Mouse (Mus musculus) kidney, embryonic 15.5 days (tissue): Measurements from ENCODE around the gene Stpg3. TPM values are rescaled to one million over a fixed set of nuclear protein-coding genes. Genes with fewer than 3 reads are reported as not detected.
A peak's percentile ranks its signal among the peaks of the same experiment; 100 is the strongest.

Experiments
- ATAC-seq: fragments of 200-750 bp; cut with Nextera tagmentation; replicated peaks from 2 replicates; pipeline ENCODE4 v1.8.0; 2017; ENCODE audit warnings: moderate TSS enrichment; ENCODE audit not compliant: low FRiP score
- H3K27ac ChIP-seq: fragments of 300-500 bp; sonication (generic); 2 replicates; pipeline ENCODE4 v1.5.1; 2015; ENCODE audit warnings: mild to moderate bottlenecking, inconsistent platforms
- H3K27me3 ChIP-seq: fragments of 300-500 bp; sonication (generic); 2 replicates; pipeline ENCODE4 v1.6.1; 2015; ENCODE audit warnings: inconsistent platforms
- H3K36me3 ChIP-seq: fragments of 300-500 bp; sonication (generic); 2 replicates; pipeline ENCODE4 v1.6.1; 2015; ENCODE audit warnings: inconsistent platforms
- H3K4me1 ChIP-seq: fragments of 300-500 bp; sonication (generic); 2 replicates; pipeline ENCODE4 v1.6.1; 2015; ENCODE audit warnings: inconsistent platforms
- H3K4me2 ChIP-seq: fragments of 300-500 bp; sonication (generic); 2 replicates; pipeline ENCODE4 v1.6.1; 2015; ENCODE audit warnings: moderate library complexity, mild to moderate bottlenecking, inconsistent platforms
- H3K4me3 ChIP-seq: fragments of 300-500 bp; sonication (generic); replicated peaks from 2 replicates; pipeline ENCODE4 v1.5.1; 2015; ENCODE audit warnings: mild to moderate bottlenecking, inconsistent platforms
- H3K9ac ChIP-seq: fragments of 300-500 bp; sonication (generic); 2 replicates; pipeline ENCODE4 v1.6.1; 2015; ENCODE audit warnings: mild to moderate bottlenecking, inconsistent platforms
- H3K9me3 ChIP-seq: fragments of 300-500 bp; sonication (generic); replicated peaks from 2 replicates; pipeline ENCODE4 v1.6.1; 2016; ENCODE audit warnings: inconsistent platforms
- WGBS: fragments of 180-500 bp; shearing (Covaris S2); methylation state at CpG from one replicate; pipeline ENCODE4 v1.1.7; 2015; ENCODE audit warnings: mixed read lengths; 5-methylcytosine and 5-hydroxymethylcytosine counted together
- polyA plus RNA-seq: library from polyadenylated mRNA; unstranded; fragments of >200 nt; fragmentation: Nextera tagmentation; extraction: Ambion mirVana; gene quantifications from 2 replicates; pipeline ENCODE4 v1.2.1, GENCODE M21; 2015

The Stpg3 gene
- polyA plus RNA-seq, 1 experiment from 2014 or later: 0.55 TPM

GRCm38 (mm10) chr2:25246183-25247072 lies 32.0 kb upstream of the Stpg3 start, which contains the start of gene AL732309.1:
AL732309.1 (minus strand) TSS chr2:25246863.
- ATAC-seq: no peak
- peaks cover 19% of the 10 kb centered on the region for H3K4me1 ChIP-seq

DNA sequence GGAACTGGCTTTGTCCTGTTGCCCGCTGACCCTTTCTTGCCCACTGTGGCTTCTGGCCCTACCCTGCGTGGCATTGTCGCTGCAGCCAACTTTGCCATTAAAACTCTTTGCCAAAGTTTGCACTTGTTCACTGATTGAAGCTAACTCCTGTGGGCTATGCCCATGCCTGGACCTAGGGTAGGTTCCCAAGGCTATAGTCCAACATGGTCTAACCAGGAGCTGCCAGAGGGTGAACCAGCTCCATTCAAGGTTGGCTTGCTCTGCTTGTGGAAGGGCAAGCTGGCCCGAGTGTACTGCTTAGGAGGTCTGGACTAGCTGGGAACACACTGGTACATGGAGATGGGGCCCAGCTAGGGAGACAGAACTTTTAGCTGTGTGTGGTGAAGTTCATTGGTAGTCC lies 29.7 kb upstream of the Stpg3 start:
- peaks cover 32% of the 10 kb centered on the region for H3K36me3 ChIP-seq
- H3K4me3 ChIP-seq: no peak overlapping the region
- H3K9me3 ChIP-seq: no peaks in the 10 kb centered on the region
- no peak overlapping the region for H3K9ac ChIP-seq
- ATAC-seq: no peak
- no peak overlapping the region for H3K27ac ChIP-seq
- 89% methylated on average over 4 of the region's 4 CpGs for WGBS
- H3K27me3 ChIP-seq: peaks cover 28% of the 10 kb centered on the region
- peaks cover 33% of the 10 kb centered on the region for H3K4me1 ChIP-seq
- no peak overlapping the region for H3K4me2 ChIP-seq

More at GRCm38 (mm10) chr2:25246183-25247072, 32.0 kb upstream of the Stpg3 start, which contains the start of gene AL732309.1:
- H3K27ac ChIP-seq: no peak within 1 kb of the TSS
- 85% methylated on average over 10 of the region's 10 CpGs for WGBS
- H3K4me2 ChIP-seq: no peak within 1 kb of the TSS
- no peaks in the 10 kb centered on the region for H3K9me3 ChIP-seq
- no peak within 1 kb of the TSS for H3K9ac ChIP-seq
- H3K36me3 ChIP-seq: peaks cover 54% of the 10 kb centered on the region
- no peak within 1 kb of the TSS for H3K4me3 ChIP-seq
- peaks cover 23% of the 10 kb centered on the region for H3K27me3 ChIP-seq

DNA sequence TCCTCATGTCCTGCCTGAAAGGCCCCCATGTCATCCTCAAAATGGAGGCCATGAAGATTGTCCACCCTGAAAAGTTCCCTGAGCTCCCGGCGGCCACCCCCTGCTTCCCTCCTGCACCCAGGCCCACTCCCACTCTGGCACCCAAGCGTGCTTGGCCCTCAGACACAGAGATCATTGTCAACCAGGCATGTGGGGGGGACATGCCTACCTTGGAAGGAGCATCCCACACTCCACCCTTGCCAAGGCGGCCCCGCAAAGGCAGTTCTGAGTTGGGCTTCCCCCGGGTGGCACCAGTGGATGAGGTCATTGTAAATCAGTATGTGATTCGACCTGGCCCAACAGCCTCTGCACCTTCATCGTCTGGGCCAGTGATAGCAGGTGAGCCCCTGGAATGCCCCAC lies 28.9 kb upstream of the Stpg3 start:
- peak overlapping the region; percentile 63; the same call in 1 of the 2 replicates for H3K9ac ChIP-seq
- peak overlapping the region; percentile 62; the same call in 1 of the 2 replicates for H3K4me3 ChIP-seq
- H3K9me3 ChIP-seq: no peaks in the 10 kb centered on the region
- 79% methylated on average over 8 of the region's 8 CpGs for WGBS
- H3K36me3 ChIP-seq: peaks cover 25% of the 10 kb centered on the region
- H3K4me2 ChIP-seq: peak overlapping the region; percentile 99; the same call in 1 of the 2 replicates
- no peak overlapping the region for H3K27ac ChIP-seq
- H3K27me3 ChIP-seq: peaks cover 28% of the 10 kb centered on the region
- H3K4me1 ChIP-seq: peaks cover 33% of the 10 kb centered on the region
- ATAC-seq: no peak

DNA sequence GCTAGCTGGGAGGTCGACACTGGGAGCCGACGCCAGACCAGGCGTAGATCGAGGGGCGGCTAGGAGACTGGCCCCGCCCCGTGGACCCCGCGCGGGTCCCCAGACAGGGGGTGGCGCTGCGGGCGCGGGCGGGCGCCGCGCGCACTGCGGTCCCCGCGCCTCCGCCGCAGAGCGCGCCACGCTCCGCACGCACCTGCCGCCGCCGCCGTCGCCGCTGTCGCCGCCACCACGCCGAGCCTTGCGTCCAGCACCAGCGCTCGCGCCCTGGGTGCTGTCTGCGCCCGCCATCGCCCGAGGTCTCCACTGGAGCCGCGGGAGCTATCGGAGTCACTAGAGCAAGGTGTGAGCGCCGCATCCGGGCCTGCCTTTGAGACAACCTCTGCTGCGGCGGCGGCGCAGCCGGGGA lies 27.7 kb upstream of the Stpg3 start, which contains the start of the genes Rnf208 and Cysrt1:
Rnf208 (plus strand) TSS at position 155 of the 406 bp plus-strand sequence.
Cysrt1 (minus strand) TSS at position 352 of the 406 bp plus-strand sequence.
- ATAC-seq: no peak

GRCm38 (mm10) chr2:25241438-25241775 lies 27.0 kb upstream of the Stpg3 start:
- H3K27me3 ChIP-seq: peaks cover 28% of the 10 kb centered on the region
- H3K36me3 ChIP-seq: peaks cover 6% of the 10 kb centered on the region
- peaks cover 36% of the 10 kb centered on the region for H3K4me1 ChIP-seq
- H3K9me3 ChIP-seq: no peaks in the 10 kb centered on the region
- H3K9ac ChIP-seq: no peak overlapping the region
- H3K4me2 ChIP-seq: peak overlapping the region; percentile 99
- ATAC-seq: peak; percentile 19
- H3K4me3 ChIP-seq: peak overlapping the region; percentile 62
- 18% methylated on average over 6 of the region's 6 CpGs for WGBS
- H3K27ac ChIP-seq: peak overlapping the region; percentile 78

More for the DNA sequence above, 27.7 kb upstream of the Stpg3 start, which contains the start of the genes Rnf208 and Cysrt1:
- H3K4me2 ChIP-seq: peak within 1 kb of the TSS; percentile 99
- peaks cover 13% of the 10 kb centered on the region for H3K36me3 ChIP-seq
- peak within 1 kb of the TSS; percentile 63 for H3K9ac ChIP-seq
- H3K4me1 ChIP-seq: peaks cover 33% of the 10 kb centered on the region
- WGBS: 0% methylated on average over 53 of the region's 59 CpGs
- no peaks in the 10 kb centered on the region for H3K9me3 ChIP-seq
- H3K27ac ChIP-seq: peak within 1 kb of the TSS; percentile 78
- H3K27me3 ChIP-seq: peaks cover 28% of the 10 kb centered on the region
- H3K4me3 ChIP-seq: peak within 1 kb of the TSS; percentile 62

DNA sequence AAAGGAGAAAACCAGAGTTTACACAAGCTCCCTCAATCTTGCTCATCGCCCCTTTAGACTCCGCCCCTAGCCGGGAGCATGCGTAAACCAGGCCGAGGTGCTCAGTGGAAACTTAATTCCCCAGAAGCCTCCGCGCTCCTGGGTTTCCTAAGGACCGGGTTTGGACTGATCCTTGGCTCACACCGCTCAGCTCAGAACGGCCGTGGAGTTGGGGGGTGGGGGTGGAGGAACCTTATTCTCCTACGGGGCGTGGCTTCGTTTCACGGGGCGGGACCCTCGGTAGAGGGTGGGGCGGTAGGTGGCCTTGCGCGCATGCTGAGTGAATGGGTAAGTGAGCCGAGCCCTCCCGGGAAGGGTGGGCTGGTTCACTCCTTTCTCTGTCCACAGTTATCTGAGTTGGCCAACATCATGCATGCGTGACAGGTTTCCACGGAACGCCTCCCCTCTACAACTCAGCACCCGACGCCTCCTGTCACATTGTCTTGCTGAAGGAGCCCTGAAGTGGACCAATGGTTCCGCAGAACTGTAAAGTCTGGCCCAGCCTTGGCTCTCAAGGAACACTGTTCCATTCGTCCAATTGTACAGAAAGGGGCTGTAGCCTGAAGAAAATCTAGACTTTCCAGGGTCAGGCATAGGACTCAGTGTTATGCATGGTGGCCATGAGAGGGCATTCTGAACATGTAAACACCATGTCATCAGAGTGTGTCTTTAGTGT lies 26.4 kb upstream of the Stpg3 start:
- Histone ChIP-seq H3K27me3 (peaks cover 28% of the 10 kb centered on the region), H3K27ac (peak overlapping the region; percentile 78), H3K9me3 (no peaks in the 10 kb centered on the region), H3K4me1 (peaks cover 38% of the 10 kb centered on the region), H3K9ac (peak overlapping the region; percentile 32), H3K4me3 (peak overlapping the region; percentile 62), H3K4me2 (peak overlapping the region; percentile 99), H3K36me3 (peaks cover under 1% of the 10 kb centered on the region; the same call in 1 of the 2 replicates)
- ATAC-seq: peak; percentile 85
- WGBS: 1% methylated on average over 29 of the region's 29 CpGs

DNA sequence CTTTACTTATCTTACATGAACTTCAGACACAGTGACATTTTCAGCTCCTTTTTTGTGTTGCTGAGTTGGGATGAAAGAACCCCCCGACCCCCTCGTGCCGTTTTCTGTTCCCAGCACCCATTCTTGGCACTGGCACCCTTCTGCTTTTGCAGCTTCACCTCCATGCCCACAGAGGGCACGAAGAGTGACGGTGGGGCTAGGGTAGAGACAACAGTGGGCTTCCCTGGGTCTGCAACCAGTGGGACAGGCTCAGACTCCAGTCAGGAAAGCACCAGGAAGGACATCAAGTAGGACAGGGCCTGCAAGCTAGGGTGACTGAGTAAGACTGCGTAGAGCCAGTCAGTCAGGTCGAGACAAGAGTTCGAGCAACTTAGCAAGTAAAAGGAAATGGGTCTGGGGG lies 25.9 kb upstream of the Stpg3 start:
- peaks cover 28% of the 10 kb centered on the region for H3K27me3 ChIP-seq
- peak overlapping the region; percentile 32 for H3K9ac ChIP-seq
- peak overlapping the region; percentile 99 for H3K4me2 ChIP-seq
- H3K4me3 ChIP-seq: peak overlapping the region; percentile 62
- ATAC-seq: no peak; the same call in 1 of the 2 replicates
- peak overlapping the region; percentile 78 for H3K27ac ChIP-seq
- peaks cover 38% of the 10 kb centered on the region for H3K4me1 ChIP-seq
- no peaks in the 10 kb centered on the region; the same call in 1 of the 2 replicates for H3K36me3 ChIP-seq
- no peaks in the 10 kb centered on the region for H3K9me3 ChIP-seq
- 46% methylated on average over 8 of the region's 8 CpGs for whole genome bisulfite sequencing

DNA sequence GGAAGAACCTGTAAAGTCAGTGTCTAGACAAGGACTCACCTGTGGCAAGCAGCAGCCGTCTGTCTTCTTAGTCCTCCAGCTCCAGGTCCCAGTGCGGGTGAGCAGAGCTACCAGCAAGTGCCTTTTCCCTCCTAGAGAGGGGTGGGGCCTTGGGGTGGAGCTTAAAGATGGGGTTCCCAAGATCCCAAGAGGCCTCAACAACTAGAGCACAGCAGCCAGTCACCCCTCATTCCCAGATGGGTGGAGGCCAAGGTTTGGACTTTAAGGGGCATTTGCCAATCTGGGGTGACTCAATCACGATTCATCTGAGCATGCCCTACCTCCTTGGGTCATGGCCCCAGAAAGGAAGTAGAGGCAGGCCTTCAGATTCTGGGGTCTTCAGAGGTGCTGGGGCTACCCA lies 25.3 kb upstream of the Stpg3 start:
- H3K9me3 ChIP-seq: no peaks in the 10 kb centered on the region
- WGBS: 79% methylated on average over 3 of the region's 3 CpGs
- H3K4me2 ChIP-seq: no peak overlapping the region
- H3K4me1 ChIP-seq: peaks cover 38% of the 10 kb centered on the region
- no peaks in the 10 kb centered on the region for H3K36me3 ChIP-seq
- no peak overlapping the region for H3K9ac ChIP-seq
- no peak overlapping the region for H3K27ac ChIP-seq
- H3K4me3 ChIP-seq: no peak overlapping the region
- H3K27me3 ChIP-seq: peaks cover 28% of the 10 kb centered on the region
- no peak for ATAC-seq

- no peak overlapping the region for H3K27ac ChIP-seq
- ATAC-seq: no peak
These were observed 23.7 kb upstream of the Stpg3 start for GRCm38 (mm10) chr2:25238106-25238505.

DNA sequence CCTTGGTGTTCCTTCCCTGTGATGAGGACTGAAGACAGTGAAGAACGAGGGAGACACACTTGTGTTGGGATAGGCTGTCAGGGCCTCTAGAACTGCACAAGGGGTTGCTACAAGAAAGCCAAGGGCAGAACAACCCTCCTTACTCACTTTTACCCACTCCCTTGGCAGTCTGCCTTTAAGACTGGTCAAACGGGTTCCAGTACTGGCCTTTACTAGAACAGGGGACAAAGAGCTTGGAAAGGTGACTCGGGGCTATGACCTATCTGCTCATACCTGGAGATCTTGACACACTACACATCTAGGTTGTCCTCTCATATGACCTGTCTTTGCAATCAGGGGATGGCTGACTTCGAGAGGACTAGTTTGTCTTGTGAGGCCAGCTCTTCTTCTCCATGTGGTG lies 23.1 kb upstream of the Stpg3 start:
- Histone ChIP-seq H3K36me3 (no peaks in the 10 kb centered on the region), H3K4me1 (peaks cover 33% of the 10 kb centered on the region), H3K4me2 (no peak overlapping the region), H3K9me3 (no peaks in the 10 kb centered on the region), H3K27ac (no peak overlapping the region), H3K9ac (no peak overlapping the region), H3K27me3 (peaks cover 16% of the 10 kb centered on the region), H3K4me3 (no peak overlapping the region)
- WGBS: 61% methylated on average over 4 of the region's 4 CpGs
- ATAC-seq: no peak

More at GRCm38 (mm10) chr2:25238106-25238505, 23.7 kb upstream of the Stpg3 start:
- no peak overlapping the region for H3K4me2 ChIP-seq
- no peak overlapping the region for H3K9ac ChIP-seq
- H3K27me3 ChIP-seq: peaks cover 22% of the 10 kb centered on the region
- H3K9me3 ChIP-seq: no peaks in the 10 kb centered on the region
- H3K4me3 ChIP-seq: no peak overlapping the region
- peaks cover 39% of the 10 kb centered on the region for H3K4me1 ChIP-seq
- H3K36me3 ChIP-seq: no peaks in the 10 kb centered on the region

GRCm38 (mm10) chr2:25236614-25237013 lies 22.2 kb upstream of the Stpg3 start, which contains the start of gene Rnf224:
Rnf224 (minus strand) TSS chr2:25236787.
- Histone ChIP-seq H3K27me3 (peaks cover 8% of the 10 kb centered on the region), H3K27ac (no peak within 1 kb of the TSS), H3K4me3 (no peak within 1 kb of the TSS), H3K4me1 (peaks cover 24% of the 10 kb centered on the region), H3K4me2 (no peak within 1 kb of the TSS), H3K9ac (no peak within 1 kb of the TSS), H3K36me3 (no peaks in the 10 kb centered on the region), H3K9me3 (no peaks in the 10 kb centered on the region)
- ATAC-seq: no peak
- 31% methylated on average over 8 of the region's 8 CpGs for WGBS
